Mouse (Mus musculus): ENCODE measurements at regions not wholly inside any gene's neighbourhood (a gene's known extent, or its start where the extent isn't known, plus 50 kb on each side); places are given as distances from the start of the nearest gene placed in this dataset.

GRCm38 (mm10) chr11:45635896-45636295 lies 216.0 kb upstream of the Clint1 start:
- TF ChIP-seq POLR2A (IDR thresholded peaks at IDR 0.05; ENCODE audit: insufficient read depth, low read depth, low read length) (no peak), CTCF (IDR thresholded peaks at IDR 0.05; ENCODE audit: insufficient read depth, low read depth, low read length) (no peak)
